Mouse (Mus musculus) right cerebral cortex, postnatal 36 days (tissue): ENCODE data around the gene Sept8.

Experiments
- DNase-seq, 2 experiments: peaks; one replicate each; pipeline ENCODE4 v3.0.0; 2022; ENCODE audit warnings: low spot score in 2 of 2, mixed read lengths in 1 of 2

Gene Sept8

GRCm38 (mm10) chr11:53495417-53495816 lies 23.6 kb upstream of the Sept8 start:
- no peak for DNase-seq

- DNase-seq, result peak in 1 of 2 experiments; percentile 65
These were observed 22.1 kb upstream of the Sept8 start for GRCm38 (mm10) chr11:53496946-53497345.

- no peak for DNase-seq
These were observed 18.5 kb upstream of the Sept8 start for GRCm38 (mm10) chr11:53500569-53500968.

- peak in 1 of 2 experiments; percentile 62 for DNase-seq
These were observed 16.9 kb upstream of the Sept8 start for GRCm38 (mm10) chr11:53502039-53502765.

- no peak for DNase-seq
These were observed 15.3 kb upstream of the Sept8 start for GRCm38 (mm10) chr11:53503738-53504137.

- no peak for DNase-seq
These were observed 14.7 kb upstream of the Sept8 start for GRCm38 (mm10) chr11:53504376-53504775.

GRCm38 (mm10) chr11:53505026-53505663 lies 13.9 kb upstream of the Sept8 start:
- no peak for DNase-seq

- no peak for DNase-seq
These were observed 11.8 kb upstream of the Sept8 start for GRCm38 (mm10) chr11:53507098-53507805.

GRCm38 (mm10) chr11:53508152-53508551 lies 10.9 kb upstream of the Sept8 start:
- no peak for DNase-seq

GRCm38 (mm10) chr11:53508591-53508990 lies 10.5 kb upstream of the Sept8 start:
- DNase-seq, result no peak

- no peak for DNase-seq
These were observed 8.7 kb upstream of the Sept8 start for GRCm38 (mm10) chr11:53510351-53510750.

- DNase-seq, result no peak
These were observed 2.1 kb upstream of the Sept8 start for GRCm38 (mm10) chr11:53516775-53517627.

GRCm38 (mm10) chr11:53518759-53519158 lies 298 bp upstream of the Sept8 start:
- no peak for DNase-seq

GRCm38 (mm10) chr11:53520122-53520978 lies 1.3 kb downstream of the Sept8 start:
- DNase-seq, result peak; percentile 57 to 77

- DNase-seq, result peak in 1 of 2 experiments; percentile 43
These were observed 2.2 kb downstream of the Sept8 start for GRCm38 (mm10) chr11:53521120-53521820.

GRCm38 (mm10) chr11:53521821-53522131 lies 2.7 kb downstream of the Sept8 start:
- DNase-seq, result no peak

- DNase-seq, result no peak
These were observed 3.3 kb downstream of the Sept8 start for GRCm38 (mm10) chr11:53522362-53522761.

GRCm38 (mm10) chr11:53522930-53523329 lies 3.9 kb downstream of the Sept8 start:
- peak; percentile 64 to 85 for DNase-seq

- DNase-seq, result no peak
These were observed 4.7 kb downstream of the Sept8 start for GRCm38 (mm10) chr11:53523545-53524405.
